Mouse (Mus musculus): ENCODE data around the gene St6gal1. TPM values are rescaled to one million over a fixed set of nuclear protein-coding genes. Genes with fewer than 3 reads are reported as not detected.
A peak's percentile ranks its signal among the peaks of the same experiment; 100 is the strongest.

Gene St6gal1
- polyA plus RNA-seq, 1 experiment from 2014 or later, result 21.0 TPM

GRCm38 (mm10) chr16:23370724-23371123, 146.2 kb downstream of the St6gal1 start:
- Histone ChIP-seq H3K9ac (ENCODE audit: low read depth, low read length) (no peak overlapping the region), H3K4me3 (ENCODE audit: low read depth, low read length) (no peak overlapping the region), H3K9me3 (ENCODE audit: control insufficient read depth, low read length) (no peaks in the 10 kb centered on the region), H3K4me1 (ENCODE audit: control insufficient read depth, insufficient read depth, low read length) (0 out of 2 replicates have a peak, but pooled peaks cover 3% of the 10 kb centered on the region), H3K27ac (replicated peaks; ENCODE audit: low read depth, low read length) (no peak overlapping the region), H3K36me3 (ENCODE audit: control insufficient read depth, insufficient read depth, low read length) (no peaks in the 10 kb centered on the region), H3K4me2 (ENCODE audit: low read depth, low read length) (no peak overlapping the region), H3K27me3 (replicated peaks; ENCODE audit: control insufficient read depth, insufficient read depth, low read length) (no peaks in the 10 kb centered on the region)
- WGBS, result 72% methylated on average over 7 of the region's 7 CpGs
- DNase-seq (ENCODE audit: low spot score) (no peak), ATAC-seq (ENCODE audit: low read depth) (no peak)

GRCm38 (mm10) chr16:23372340-23372739, 147.8 kb downstream of the St6gal1 start:
- H3K27me3 ChIP-seq (replicated peaks; ENCODE audit: control insufficient read depth, insufficient read depth, low read length), result no peaks in the 10 kb centered on the region
- H3K4me1 ChIP-seq (ENCODE audit: control insufficient read depth, insufficient read depth, low read length), result 0 out of 2 replicates have a peak, but pooled peaks cover 3% of the 10 kb centered on the region
- no peak overlapping the region for H3K4me2 ChIP-seq (ENCODE audit: low read depth, low read length)
- no peaks in the 10 kb centered on the region for H3K9me3 ChIP-seq (ENCODE audit: control insufficient read depth, low read length)
- ATAC-seq (ENCODE audit: low read depth), result peak; percentile 47; the same call in 1 of the 2 replicates
- no peak overlapping the region for H3K9ac ChIP-seq (ENCODE audit: low read depth, low read length)
- H3K27ac ChIP-seq (replicated peaks; ENCODE audit: low read depth, low read length), result no peak overlapping the region
- peak; percentile 35 for DNase-seq (ENCODE audit: low spot score)
- H3K4me3 ChIP-seq (ENCODE audit: low read depth, low read length), result no peak overlapping the region
- 70% methylated on average over 2 of the region's 2 CpGs for WGBS
- no peaks in the 10 kb centered on the region for H3K36me3 ChIP-seq (ENCODE audit: control insufficient read depth, insufficient read depth, low read length)

DNA sequence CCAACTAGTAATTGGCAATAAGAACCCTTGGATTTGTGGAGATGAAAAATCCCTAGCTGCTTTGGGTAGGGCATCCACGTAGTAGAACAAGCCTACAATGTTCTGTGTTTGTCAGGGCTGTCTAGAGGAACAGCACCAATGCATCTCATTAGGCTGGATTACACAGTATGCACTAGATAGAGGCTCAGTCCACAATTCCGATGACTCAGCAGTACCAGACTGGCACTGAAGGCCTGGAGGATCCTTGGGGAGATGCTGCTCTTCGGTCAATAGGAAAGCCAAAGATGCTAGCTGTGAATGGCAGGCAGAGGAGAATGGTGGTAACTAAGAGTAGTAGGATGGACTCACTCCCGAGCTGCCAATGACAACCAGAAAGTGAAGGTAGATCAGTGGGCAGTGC, 149.5 kb downstream of the St6gal1 start:
- Histone ChIP-seq H3K27ac (replicated peaks; ENCODE audit: low read depth, low read length) (no peak overlapping the region), H3K4me1 (ENCODE audit: control insufficient read depth, insufficient read depth, low read length) (0 out of 2 replicates have a peak, but pooled peaks cover 3% of the 10 kb centered on the region), H3K27me3 (replicated peaks; ENCODE audit: control insufficient read depth, insufficient read depth, low read length) (no peaks in the 10 kb centered on the region), H3K36me3 (ENCODE audit: control insufficient read depth, insufficient read depth, low read length) (no peaks in the 10 kb centered on the region), H3K4me3 (ENCODE audit: low read depth, low read length) (no peak overlapping the region), H3K4me2 (ENCODE audit: low read depth, low read length) (no peak overlapping the region), H3K9ac (ENCODE audit: low read depth, low read length) (no peak overlapping the region), H3K9me3 (ENCODE audit: control insufficient read depth, low read length) (no peaks in the 10 kb centered on the region)
- DNase-seq (ENCODE audit: low spot score), result no peak
- no peak for ATAC-seq (ENCODE audit: low read depth)
- WGBS, result 88% methylated on average over 4 of the region's 4 CpGs

DNA sequence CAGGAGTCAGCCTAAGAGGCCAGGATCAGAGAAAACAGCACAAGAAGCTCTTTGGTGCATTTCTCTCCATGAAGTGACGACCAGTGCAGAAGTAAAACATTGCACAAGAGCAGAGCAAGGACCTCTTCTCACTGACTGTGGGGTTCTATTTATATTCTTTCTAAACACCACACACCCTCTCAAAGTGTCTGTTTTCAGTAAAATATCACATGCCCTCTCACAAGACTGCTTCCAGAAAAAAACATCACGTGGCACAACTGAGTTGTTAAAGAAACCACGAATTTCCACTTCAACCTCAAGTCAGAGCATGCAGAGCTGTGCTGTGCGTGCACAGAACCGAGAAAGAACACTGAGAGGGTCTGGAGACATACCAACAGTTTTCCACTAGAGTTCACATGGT, 150.4 kb downstream of the St6gal1 start:
- 51% methylated on average over 5 of the region's 5 CpGs for WGBS
- peak; percentile 53 for ATAC-seq (ENCODE audit: low read depth)
- no peak overlapping the region for H3K9ac ChIP-seq (ENCODE audit: low read depth, low read length)

DNA sequence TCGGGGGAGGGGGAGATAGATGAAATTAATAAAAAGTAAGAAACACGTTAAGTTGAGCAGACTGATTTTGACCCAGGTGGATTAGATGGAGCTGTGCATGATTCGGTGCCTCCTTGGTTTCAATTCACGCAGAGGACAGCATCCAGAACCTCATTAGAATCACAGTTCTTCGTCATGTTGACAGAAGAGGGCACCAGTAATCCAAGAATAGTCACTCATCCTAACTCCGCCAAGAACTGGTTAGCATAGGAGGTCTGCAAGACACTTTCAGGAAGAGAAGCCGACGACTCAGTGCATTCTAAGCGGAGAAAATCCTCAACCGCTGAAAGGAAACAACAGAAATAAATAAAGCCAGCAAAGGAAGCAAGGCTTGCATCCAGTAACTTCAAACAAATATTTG, 151.6 kb downstream of the St6gal1 start:
- Histone ChIP-seq H3K36me3 (ENCODE audit: control insufficient read depth, insufficient read depth, low read length) (no peaks in the 10 kb centered on the region), H3K27me3 (replicated peaks; ENCODE audit: control insufficient read depth, insufficient read depth, low read length) (no peaks in the 10 kb centered on the region), H3K4me2 (ENCODE audit: low read depth, low read length) (no peak overlapping the region), H3K9me3 (ENCODE audit: control insufficient read depth, low read length) (no peaks in the 10 kb centered on the region), H3K27ac (replicated peaks; ENCODE audit: low read depth, low read length) (no peak overlapping the region), H3K4me3 (ENCODE audit: low read depth, low read length) (no peak overlapping the region), H3K4me1 (ENCODE audit: control insufficient read depth, insufficient read depth, low read length) (0 out of 2 replicates have a peak, but pooled peaks cover 3% of the 10 kb centered on the region), H3K9ac (ENCODE audit: low read depth, low read length) (no peak overlapping the region)
- no peak for ATAC-seq (ENCODE audit: low read depth)
- DNase-seq (ENCODE audit: low spot score), result peak; percentile 42
- 57% methylated on average over 10 of the region's 10 CpGs for WGBS

More for the DNA sequence above, 150.4 kb downstream of the St6gal1 start:
- no peaks in the 10 kb centered on the region for H3K36me3 ChIP-seq (ENCODE audit: control insufficient read depth, insufficient read depth, low read length)
- 0 out of 2 replicates have a peak, but pooled peaks cover 3% of the 10 kb centered on the region for H3K4me1 ChIP-seq (ENCODE audit: control insufficient read depth, insufficient read depth, low read length)
- H3K4me2 ChIP-seq (ENCODE audit: low read depth, low read length), result no peak overlapping the region
- peak overlapping the region; percentile 18; the same call in 1 of the 2 replicates for H3K27ac ChIP-seq (replicated peaks; ENCODE audit: low read depth, low read length)
- DNase-seq (ENCODE audit: low spot score), result peak; percentile 77
- H3K27me3 ChIP-seq (replicated peaks; ENCODE audit: control insufficient read depth, insufficient read depth, low read length), result no peaks in the 10 kb centered on the region
- H3K4me3 ChIP-seq (ENCODE audit: low read depth, low read length), result no peak overlapping the region
- H3K9me3 ChIP-seq (ENCODE audit: control insufficient read depth, low read length), result no peaks in the 10 kb centered on the region

DNA sequence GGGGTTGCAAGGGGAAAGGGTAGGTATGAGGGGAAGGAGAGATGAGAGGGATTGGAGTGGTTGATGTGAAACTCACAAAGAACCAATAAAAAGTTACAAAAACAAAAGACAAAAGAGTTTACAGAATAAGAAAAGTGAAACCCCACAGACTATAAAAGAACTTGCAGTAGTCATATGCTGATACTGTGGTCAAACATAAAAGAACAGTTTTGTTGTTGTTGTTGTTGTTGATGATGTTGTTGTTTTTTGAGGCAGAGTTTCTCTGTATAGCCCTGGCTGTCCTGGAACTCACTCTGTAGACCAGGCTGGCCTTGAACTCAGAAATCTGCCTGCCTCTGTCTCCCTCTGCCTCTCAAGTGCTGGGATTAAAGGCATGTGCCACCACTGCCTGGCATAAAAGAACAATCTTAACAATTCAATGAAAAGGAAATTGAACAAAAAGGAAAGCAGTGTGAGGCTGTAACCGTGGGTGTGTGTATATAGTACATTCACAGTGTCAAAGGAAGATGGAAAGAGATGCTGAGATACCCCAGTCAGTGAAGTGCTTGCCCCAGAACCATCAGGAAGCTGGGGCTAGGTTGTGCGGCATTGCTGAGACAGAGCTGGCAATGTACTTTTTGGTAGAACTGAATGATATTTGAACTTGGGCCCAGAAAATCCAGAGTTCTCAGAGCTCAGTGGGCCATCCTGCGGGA, 155.1 kb downstream of the St6gal1 start:
- ATAC-seq (ENCODE audit: low read depth) (no peak), DNase-seq (ENCODE audit: low spot score) (no peak)
- Histone ChIP-seq H3K27ac (replicated peaks; ENCODE audit: low read depth, low read length) (no peak overlapping the region), H3K4me1 (ENCODE audit: control insufficient read depth, insufficient read depth, low read length) (0 out of 2 replicates have a peak, but pooled peaks cover 3% of the 10 kb centered on the region), H3K9ac (ENCODE audit: low read depth, low read length) (no peak overlapping the region), H3K36me3 (ENCODE audit: control insufficient read depth, insufficient read depth, low read length) (no peaks in the 10 kb centered on the region), H3K4me3 (ENCODE audit: low read depth, low read length) (no peak overlapping the region), H3K27me3 (replicated peaks; ENCODE audit: control insufficient read depth, insufficient read depth, low read length) (no peaks in the 10 kb centered on the region), H3K9me3 (ENCODE audit: control insufficient read depth, low read length) (no peaks in the 10 kb centered on the region), H3K4me2 (ENCODE audit: low read depth, low read length) (no peak overlapping the region)
- 78% methylated on average over 3 of the region's 3 CpGs for WGBS

DNA sequence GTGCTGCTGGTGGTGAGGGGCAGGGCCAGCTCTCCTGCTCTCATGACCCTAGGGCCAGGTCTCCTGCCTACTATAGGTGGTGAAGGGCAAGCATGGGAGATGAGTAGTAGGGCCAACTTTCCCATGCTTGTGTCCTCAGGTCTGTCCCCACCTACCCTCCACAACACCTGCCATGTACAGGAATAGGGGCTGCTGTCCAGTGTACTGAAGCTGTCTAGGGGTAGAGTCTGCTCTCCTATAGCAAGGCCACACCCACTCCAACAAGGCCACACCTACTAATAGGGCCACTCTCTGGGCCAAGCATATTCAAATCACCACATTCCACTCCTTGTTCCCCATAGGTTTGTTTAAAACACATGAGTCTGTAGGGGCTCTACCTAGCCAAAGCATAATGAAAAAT, 159.8 kb downstream of the St6gal1 start:
- no peaks in the 10 kb centered on the region for H3K36me3 ChIP-seq (ENCODE audit: control insufficient read depth, insufficient read depth, low read length)

DNA sequence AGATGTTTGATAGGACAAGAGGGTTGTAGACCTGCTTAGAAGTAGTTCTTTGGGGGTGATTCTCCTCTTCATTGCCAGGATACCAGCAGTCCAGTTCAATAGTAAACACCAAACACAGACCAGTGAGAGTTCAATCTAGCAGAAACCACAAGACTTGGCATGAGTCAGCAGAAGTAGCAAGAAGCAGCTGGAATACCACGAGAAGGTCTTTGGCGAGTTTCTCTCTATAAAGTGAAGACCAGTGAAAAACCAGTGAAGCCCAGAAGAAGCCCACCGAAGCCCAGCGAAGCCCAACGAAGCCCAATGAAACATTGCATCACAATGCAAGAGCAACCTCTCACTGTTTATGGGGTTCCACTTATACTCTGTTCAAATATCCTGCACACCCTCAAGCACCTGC, 173.4 kb downstream of the St6gal1 start:
- ATAC-seq (ENCODE audit: low read depth) (no peak), DNase-seq (ENCODE audit: low spot score) (no peak)
- Histone ChIP-seq H3K9ac (ENCODE audit: low read depth, low read length) (no peak overlapping the region), H3K4me3 (ENCODE audit: low read depth, low read length) (no peak overlapping the region), H3K27ac (replicated peaks; ENCODE audit: low read depth, low read length) (no peak overlapping the region), H3K9me3 (ENCODE audit: control insufficient read depth, low read length) (no peaks in the 10 kb centered on the region), H3K27me3 (replicated peaks; ENCODE audit: control insufficient read depth, insufficient read depth, low read length) (no peaks in the 10 kb centered on the region), H3K36me3 (ENCODE audit: control insufficient read depth, insufficient read depth, low read length) (no peaks in the 10 kb centered on the region), H3K4me2 (ENCODE audit: low read depth, low read length) (no peak overlapping the region), H3K4me1 (ENCODE audit: control insufficient read depth, insufficient read depth, low read length) (peaks cover 7% of the 10 kb centered on the region; the same call in 1 of the 2 replicates)
- 84% methylated on average over 5 of the region's 5 CpGs for WGBS

More for the DNA sequence above, 159.8 kb downstream of the St6gal1 start:
- Histone ChIP-seq H3K9me3 (ENCODE audit: control insufficient read depth, low read length) (peaks cover 4% of the 10 kb centered on the region; the same call in 1 of the 2 replicates), H3K4me3 (ENCODE audit: low read depth, low read length) (no peak overlapping the region), H3K27ac (replicated peaks; ENCODE audit: low read depth, low read length) (no peak overlapping the region), H3K27me3 (replicated peaks; ENCODE audit: control insufficient read depth, insufficient read depth, low read length) (no peaks in the 10 kb centered on the region), H3K4me2 (ENCODE audit: low read depth, low read length) (no peak overlapping the region), H3K4me1 (ENCODE audit: control insufficient read depth, insufficient read depth, low read length) (no peaks in the 10 kb centered on the region), H3K9ac (ENCODE audit: low read depth, low read length) (no peak overlapping the region)
- no peak for DNase-seq (ENCODE audit: low spot score)
- no peak for ATAC-seq (ENCODE audit: low read depth)

DNA sequence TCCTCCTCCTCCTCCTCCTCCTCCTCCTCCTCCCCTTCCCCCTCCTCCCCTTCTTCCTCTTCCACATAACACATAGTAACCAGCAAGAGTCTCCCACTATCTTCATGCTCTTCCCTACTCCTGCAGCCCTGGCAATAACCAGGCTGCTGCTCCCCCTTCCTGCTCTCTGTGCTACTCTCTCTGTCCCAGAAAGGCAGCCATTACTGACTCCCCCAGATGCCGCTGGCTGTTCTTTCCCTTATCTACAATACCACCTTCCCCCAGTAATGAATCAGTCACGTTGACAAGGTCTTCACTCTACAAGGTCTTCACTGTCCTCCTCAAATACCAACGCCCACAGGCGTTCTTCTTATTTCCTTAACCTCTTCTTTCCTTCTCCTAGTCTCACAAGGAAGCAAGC, 176.9 kb downstream of the St6gal1 start:
- Histone ChIP-seq H3K9me3 (ENCODE audit: control insufficient read depth, low read length) (no peaks in the 10 kb centered on the region), H3K4me3 (ENCODE audit: low read depth, low read length) (no peak overlapping the region), H3K9ac (ENCODE audit: low read depth, low read length) (no peak overlapping the region), H3K36me3 (ENCODE audit: control insufficient read depth, insufficient read depth, low read length) (no peaks in the 10 kb centered on the region), H3K4me2 (ENCODE audit: low read depth, low read length) (no peak overlapping the region), H3K27me3 (replicated peaks; ENCODE audit: control insufficient read depth, insufficient read depth, low read length) (no peaks in the 10 kb centered on the region), H3K27ac (replicated peaks; ENCODE audit: low read depth, low read length) (no peak overlapping the region), H3K4me1 (ENCODE audit: control insufficient read depth, insufficient read depth, low read length) (peaks cover 8% of the 10 kb centered on the region; the same call in 1 of the 2 replicates)
- 37% methylated on average over 4 of the region's 4 CpGs for WGBS
- ATAC-seq (ENCODE audit: low read depth) (no peak), DNase-seq (ENCODE audit: low spot score) (no peak)
